Mouse (Mus musculus) hindbrain, embryonic 10.5 days (tissue): ENCODE data around the gene Rsad1. TPM values are rescaled to one million over a fixed set of nuclear protein-coding genes. Genes with fewer than 3 reads are reported as not detected.
A peak's percentile ranks its signal among the peaks of the same experiment; 100 is the strongest.

Source experiments
- DNase-seq: peaks from one replicate; pipeline ENCODE4 v3.0.0-alpha.2; 2017; ENCODE audit warnings: low spot score
- H3K27ac ChIP-seq: fragments of 300-500 bp; sonication (generic); 2 replicates; pipeline ENCODE4 v1.5.1; 2016; ENCODE audit warnings: mild to moderate bottlenecking, moderate library complexity
- H3K27me3 ChIP-seq: fragments of 300-500 bp; sonication (generic); 2 replicates; pipeline ENCODE4 v1.6.1; 2016; ENCODE audit warnings: mild to moderate bottlenecking; ENCODE audit not compliant: poor library complexity, insufficient read depth, severe bottlenecking
- H3K36me3 ChIP-seq: fragments of 300-500 bp; sonication (generic); 2 replicates; pipeline ENCODE4 v1.6.1; 2016; ENCODE audit warnings: mild to moderate bottlenecking, moderate library complexity
- H3K4me1 ChIP-seq: fragments of 300-500 bp; sonication (generic); replicated peaks from 2 replicates; pipeline ENCODE4 v1.6.1; 2016; ENCODE audit warnings: mild to moderate bottlenecking
- H3K4me3 ChIP-seq: fragments of 300-500 bp; sonication (generic); 2 replicates; pipeline ENCODE4 v1.5.1; 2016; ENCODE audit warnings: mild to moderate bottlenecking, moderate library complexity
- H3K9me3 ChIP-seq: fragments of 300-500 bp; sonication (generic); 2 replicates; pipeline ENCODE4 v1.6.1; 2016; ENCODE audit warnings: mild to moderate bottlenecking, moderate library complexity
- WGBS: fragments of 180-500 bp; shearing (Covaris S2); methylation state at CpG from one replicate; pipeline ENCODE4 v1.1.7; 2016; 5-methylcytosine and 5-hydroxymethylcytosine counted together
- polyA plus RNA-seq: library from polyadenylated mRNA; unstranded; fragments of >200 nt; fragmentation: Nextera tagmentation; extraction: Ambion mirVana; gene quantifications from 2 replicates; pipeline ENCODE4 v1.2.1, GENCODE M21; 2016

Rsad1 gene
- 3.6 and 4.3 TPM in 2 replicates for polyA plus RNA-seq

DNA sequence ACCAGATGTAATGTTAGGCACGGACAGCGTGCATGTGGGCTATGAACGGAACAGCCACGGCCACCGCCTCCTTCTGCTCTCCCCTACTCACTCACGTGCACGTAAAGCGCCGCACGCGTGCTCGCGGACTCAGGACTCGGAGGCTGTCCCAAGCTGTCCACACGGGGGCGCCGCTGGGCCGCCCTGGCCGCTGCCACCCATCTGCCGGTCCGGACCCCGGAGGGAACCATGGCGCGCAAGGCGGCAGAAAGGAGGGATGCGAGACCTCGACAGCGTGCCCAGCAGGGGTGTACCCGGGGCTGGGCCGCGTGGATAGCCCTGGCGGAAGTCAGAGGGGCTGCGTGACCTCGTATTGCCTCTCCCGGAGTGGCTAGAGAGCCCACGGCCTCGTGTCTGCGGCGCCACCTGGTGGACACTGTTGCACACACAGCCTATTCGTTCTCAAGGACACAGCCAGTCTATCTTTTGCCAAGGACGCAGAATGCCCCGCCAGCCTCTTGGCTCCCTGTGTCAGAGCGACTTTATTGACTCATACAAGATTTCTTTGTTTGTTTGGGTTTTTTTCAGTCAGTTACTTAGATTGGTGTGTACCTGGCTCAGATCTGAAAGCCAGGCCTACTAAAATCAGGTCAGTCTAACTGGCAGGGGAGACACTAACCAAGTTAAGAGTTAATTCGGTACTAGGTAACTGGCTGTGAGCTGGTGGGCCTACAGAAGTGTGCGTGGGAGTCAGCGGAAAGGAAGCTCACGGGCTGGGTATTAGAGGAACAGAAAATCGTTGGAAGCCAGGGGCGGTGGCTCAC is at the start of gene Rsad1:
Rsad1 (minus strand) TSS at position 368 of the 803 bp plus-strand sequence.
- no peaks in the 10 kb centered on the region for H3K36me3 ChIP-seq
- H3K9me3 ChIP-seq = 0 out of 2 replicates have a peak, but pooled peaks cover 4% of the 10 kb centered on the region
- WGBS = 4% methylated on average over 49 of the region's 49 CpGs
- H3K4me1 ChIP-seq = peaks cover 24% of the 10 kb centered on the region
- H3K27ac ChIP-seq = peak within 1 kb of the TSS; percentile 93
- peak; percentile 93 for DNase-seq
- H3K27me3 ChIP-seq = peaks cover 4% of the 10 kb centered on the region; the same call in 1 of the 2 replicates
- H3K4me3 ChIP-seq = peak within 1 kb of the TSS; percentile 65

- Histone ChIP-seq H3K9me3 (no peaks in the 10 kb centered on the region), H3K4me3 (no peak overlapping the region), H3K27me3 (peaks cover 19% of the 10 kb centered on the region; the same call in 1 of the 2 replicates), H3K36me3 (0 out of 2 replicates have a peak, but pooled peaks cover 4% of the 10 kb centered on the region), H3K27ac (no peak overlapping the region), H3K4me1 (peaks cover 26% of the 10 kb centered on the region)
- DNase-seq = no peak
- 68% methylated on average over 6 of the region's 6 CpGs for WGBS
Measured at GRCm38 (mm10) chr11:94598437-94599120, 49.5 kb upstream of the Rsad1 start.

DNA sequence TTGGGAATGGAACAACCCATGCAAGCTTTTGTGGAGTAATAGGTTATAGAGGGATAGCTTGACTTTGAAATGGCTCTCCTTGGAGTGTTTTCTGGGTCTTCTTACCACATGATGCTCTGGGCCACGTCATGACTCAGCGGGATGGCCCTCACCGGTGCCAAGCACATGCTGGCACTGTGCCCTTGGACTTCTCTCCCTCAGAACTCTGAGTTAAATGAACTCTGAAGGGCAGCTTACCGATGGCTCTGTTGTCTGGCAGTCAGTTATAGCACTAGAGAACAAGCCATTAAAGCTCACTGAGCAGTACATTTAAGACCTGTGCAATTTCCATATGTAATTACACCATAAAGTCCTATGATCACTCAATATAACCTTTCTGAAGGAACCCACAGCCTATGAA is 48.3 kb upstream of the Rsad1 start:
- Histone ChIP-seq H3K4me1 (peaks cover 22% of the 10 kb centered on the region), H3K9me3 (no peaks in the 10 kb centered on the region), H3K27ac (no peak overlapping the region), H3K27me3 (0 out of 2 replicates have a peak, but pooled peaks cover 9% of the 10 kb centered on the region), H3K36me3 (0 out of 2 replicates have a peak, but pooled peaks cover 4% of the 10 kb centered on the region), H3K4me3 (no peak overlapping the region)
- no peak for DNase-seq
- 96% methylated on average over 4 of the region's 4 CpGs for WGBS

GRCm38 (mm10) chr11:94596311-94596852 is 47.3 kb upstream of the Rsad1 start:
- no peak for DNase-seq
- peaks cover 19% of the 10 kb centered on the region for H3K4me1 ChIP-seq
- 0 out of 2 replicates have a peak, but pooled peaks cover 4% of the 10 kb centered on the region for H3K36me3 ChIP-seq
- 0 out of 2 replicates have a peak, but pooled peaks cover 6% of the 10 kb centered on the region for H3K27me3 ChIP-seq
- no peak overlapping the region for H3K4me3 ChIP-seq
- H3K9me3 ChIP-seq = no peaks in the 10 kb centered on the region
- H3K27ac ChIP-seq = no peak overlapping the region
- 71% methylated on average over 7 of the region's 7 CpGs for WGBS

DNA sequence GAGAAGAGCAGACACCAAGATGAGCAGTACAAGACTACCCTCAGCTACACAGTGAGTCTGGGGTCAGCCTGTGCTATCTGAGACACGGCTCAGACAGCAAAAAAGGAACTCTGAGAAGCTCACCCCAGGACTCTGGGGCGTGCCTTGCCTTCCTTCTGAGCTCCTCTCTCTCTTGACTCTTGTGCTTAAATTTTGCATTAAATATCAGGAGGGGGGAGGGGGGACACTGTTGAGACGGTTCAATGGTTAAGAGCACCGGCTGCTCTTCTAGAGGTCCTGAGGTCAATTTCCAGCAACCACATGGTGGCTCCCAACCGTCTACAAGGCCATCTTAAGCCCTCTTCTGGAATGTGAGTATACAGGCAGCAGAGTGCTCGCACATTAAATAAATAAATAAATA is 38.5 kb upstream of the Rsad1 start:
- Histone ChIP-seq H3K4me1 (peaks cover 14% of the 10 kb centered on the region), H3K27ac (no peak overlapping the region), H3K27me3 (no peaks in the 10 kb centered on the region), H3K9me3 (no peaks in the 10 kb centered on the region), H3K36me3 (no peaks in the 10 kb centered on the region), H3K4me3 (no peak overlapping the region)
- no peak for DNase-seq
- WGBS = 67% methylated on average over 6 of the region's 6 CpGs

DNA sequence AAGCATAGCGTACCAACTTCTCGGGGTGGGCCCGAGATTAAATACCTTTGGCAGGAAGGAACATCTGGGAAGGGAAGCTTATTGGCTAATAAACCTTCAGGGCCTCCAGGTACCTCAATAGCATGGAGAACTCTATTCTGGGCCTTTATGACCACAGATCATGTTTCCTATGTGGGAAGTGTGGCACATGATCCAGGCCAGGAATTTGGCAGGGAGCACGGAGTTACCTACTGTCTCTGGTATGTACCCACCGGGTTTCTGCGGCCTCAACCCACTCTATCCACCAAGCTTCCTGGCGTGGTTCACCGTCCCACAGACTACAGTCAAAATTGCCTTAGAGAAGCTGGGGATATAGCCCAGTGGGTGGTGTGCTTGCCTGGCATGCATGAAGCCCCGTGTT is 36.0 kb upstream of the Rsad1 start:
- Histone ChIP-seq H3K27ac (no peak overlapping the region), H3K4me3 (no peak overlapping the region), H3K4me1 (no peaks in the 10 kb centered on the region), H3K36me3 (no peaks in the 10 kb centered on the region), H3K9me3 (no peaks in the 10 kb centered on the region), H3K27me3 (no peaks in the 10 kb centered on the region)
- no peak for DNase-seq
- WGBS = 96% methylated on average over 9 of the region's 9 CpGs

- Histone ChIP-seq H3K27ac (no peak overlapping the region), H3K4me1 (no peaks in the 10 kb centered on the region), H3K4me3 (no peak overlapping the region), H3K9me3 (no peaks in the 10 kb centered on the region), H3K36me3 (no peaks in the 10 kb centered on the region), H3K27me3 (no peaks in the 10 kb centered on the region)
- WGBS = 92% methylated on average over 5 of the region's 5 CpGs
- no peak for DNase-seq
Measured at GRCm38 (mm10) chr11:94580111-94580740, 31.2 kb upstream of the Rsad1 start.

DNA sequence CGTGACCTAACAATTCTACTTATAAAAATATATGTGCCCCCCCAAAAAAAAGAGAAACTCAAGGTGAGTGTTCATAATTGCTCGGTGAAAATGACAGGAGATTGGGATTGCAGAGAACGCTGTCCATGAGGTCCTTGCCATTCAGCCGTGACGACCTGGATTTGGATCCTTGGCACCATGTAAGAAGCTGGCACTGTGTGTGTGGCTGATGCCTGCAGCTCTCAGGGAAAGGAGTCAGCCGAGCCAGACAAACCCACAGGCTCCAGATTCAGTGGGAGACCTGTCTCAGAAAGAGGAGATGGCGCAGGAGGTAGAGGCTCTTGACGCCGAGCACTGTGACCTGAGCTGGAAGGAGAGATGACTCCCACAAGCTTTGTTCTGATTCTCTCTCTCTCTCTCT is 27.3 kb upstream of the Rsad1 start:
- Histone ChIP-seq H3K27me3 (no peaks in the 10 kb centered on the region), H3K9me3 (no peaks in the 10 kb centered on the region), H3K4me1 (no peaks in the 10 kb centered on the region), H3K27ac (no peak overlapping the region), H3K36me3 (no peaks in the 10 kb centered on the region), H3K4me3 (no peak overlapping the region)
- 92% methylated on average over 9 of the region's 9 CpGs for WGBS
- DNase-seq = no peak

DNA sequence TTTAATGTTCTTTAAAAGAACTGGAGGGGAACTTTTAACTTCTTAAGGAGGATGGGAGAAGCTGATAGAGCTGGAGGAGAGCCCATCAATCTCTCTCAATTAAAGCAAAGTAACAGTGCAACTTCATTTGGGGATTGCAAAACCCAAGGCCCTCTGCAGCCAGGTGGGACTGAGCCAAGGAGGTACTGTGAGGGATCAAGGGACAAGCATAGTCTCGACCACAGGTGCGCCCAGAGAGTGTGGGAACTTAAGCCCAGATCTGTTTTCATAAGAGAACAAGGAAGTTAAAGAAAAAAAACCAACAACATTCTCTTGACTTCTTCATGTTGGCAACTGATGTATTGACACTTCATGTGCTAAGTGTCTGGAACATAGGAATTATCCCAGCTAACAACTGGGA is 26.0 kb upstream of the Rsad1 start:
- 78% methylated on average over 2 of the region's 2 CpGs for WGBS
- peaks cover 6% of the 10 kb centered on the region; the same call in 1 of the 2 replicates for H3K36me3 ChIP-seq
- peaks cover 12% of the 10 kb centered on the region; the same call in 1 of the 2 replicates for H3K4me1 ChIP-seq
- no peaks in the 10 kb centered on the region for H3K27me3 ChIP-seq
- H3K9me3 ChIP-seq = no peaks in the 10 kb centered on the region
- H3K27ac ChIP-seq = no peak overlapping the region
- no peak overlapping the region for H3K4me3 ChIP-seq
- no peak for DNase-seq

DNA sequence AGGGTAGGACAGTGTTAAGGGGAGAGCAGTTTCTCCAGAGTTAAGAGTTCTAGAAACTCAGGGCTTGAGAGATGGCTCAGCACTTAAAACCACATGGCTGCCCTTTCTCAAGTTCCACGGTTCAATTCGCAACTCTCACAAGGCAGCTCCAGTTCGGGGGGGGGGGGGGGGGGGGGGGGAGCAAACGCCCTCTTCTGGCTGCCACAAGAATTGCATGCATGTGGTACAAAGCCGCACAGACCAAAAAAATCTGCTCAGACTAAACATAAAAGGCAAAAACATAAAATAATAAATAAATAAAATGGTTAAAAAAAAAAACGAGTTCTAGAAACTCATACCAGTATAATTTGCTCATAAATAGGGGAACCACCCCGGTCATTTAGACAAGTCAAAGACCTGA is 25.5 kb upstream of the Rsad1 start:
- H3K4me1 ChIP-seq = peaks cover 12% of the 10 kb centered on the region; the same call in 1 of the 2 replicates
- no peaks in the 10 kb centered on the region for H3K9me3 ChIP-seq
- peaks cover 8% of the 10 kb centered on the region; the same call in 1 of the 2 replicates for H3K36me3 ChIP-seq
- H3K27me3 ChIP-seq = no peaks in the 10 kb centered on the region
- DNase-seq = no peak
- no peak overlapping the region for H3K27ac ChIP-seq
- WGBS = 22% methylated on average over 7 of the region's 7 CpGs
- H3K4me3 ChIP-seq = no peak overlapping the region

DNA sequence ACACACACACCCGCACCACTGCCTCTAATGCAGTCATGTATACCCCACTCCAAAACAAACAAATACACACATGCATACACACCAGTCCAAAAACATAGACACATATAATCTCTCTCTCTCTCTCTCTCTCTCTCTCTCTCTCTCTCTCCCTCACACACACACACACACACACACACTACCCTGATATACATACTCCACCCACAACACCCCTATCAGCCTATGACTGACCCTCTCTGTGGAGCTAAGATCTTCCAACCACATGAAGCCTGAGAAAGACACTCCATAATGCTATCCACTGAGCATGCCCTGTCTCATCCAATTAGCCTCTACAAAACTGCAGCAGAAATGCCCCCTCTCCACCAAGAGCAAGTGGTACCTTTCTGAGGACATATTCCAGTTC is 22.8 kb upstream of the Rsad1 start:
- no peaks in the 10 kb centered on the region for H3K9me3 ChIP-seq
- peaks cover 12% of the 10 kb centered on the region; the same call in 1 of the 2 replicates for H3K4me1 ChIP-seq
- WGBS = 89% methylated on average over 1 of the region's 1 CpGs
- no peak for DNase-seq
- no peak overlapping the region for H3K4me3 ChIP-seq
- H3K27ac ChIP-seq = no peak overlapping the region
- peaks cover 25% of the 10 kb centered on the region for H3K36me3 ChIP-seq
- H3K27me3 ChIP-seq = peaks cover 5% of the 10 kb centered on the region; the same call in 1 of the 2 replicates

DNA sequence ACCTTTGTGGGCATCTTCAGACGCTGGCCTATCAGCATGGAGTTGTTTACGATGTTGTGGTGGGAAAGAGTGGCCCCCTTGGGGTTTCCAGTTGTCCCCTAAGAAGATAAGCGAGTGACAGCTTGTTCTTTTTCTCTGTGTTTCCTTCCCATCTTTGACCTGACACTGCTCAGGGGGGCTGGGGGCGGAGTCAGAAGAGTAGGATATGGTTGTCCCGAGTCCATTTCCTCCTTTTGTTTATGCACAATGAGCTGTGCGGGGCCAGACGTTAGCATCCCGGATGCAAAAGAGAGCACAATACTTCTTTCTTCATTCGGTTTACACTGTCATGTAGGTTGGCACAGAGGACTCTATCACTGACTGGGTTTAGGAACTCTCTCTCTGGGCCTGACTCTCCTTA is 21.6 kb upstream of the Rsad1 start:
- Histone ChIP-seq H3K27ac (peak overlapping the region; percentile 54), H3K4me1 (peaks cover 12% of the 10 kb centered on the region; the same call in 1 of the 2 replicates), H3K9me3 (no peaks in the 10 kb centered on the region), H3K4me3 (no peak overlapping the region), H3K36me3 (peaks cover 25% of the 10 kb centered on the region), H3K27me3 (peaks cover 17% of the 10 kb centered on the region)
- 39% methylated on average over 9 of the region's 9 CpGs for WGBS
- DNase-seq = no peak
